Mouse (Mus musculus): ENCODE data around the gene Ptprn2. TPM values are rescaled to one million over a fixed set of nuclear protein-coding genes. Genes with fewer than 3 reads are reported as not detected.

Ptprn2 gene
- total and polyA plus RNA-seq, 3 experiments: 0.17 TPM; not detected in 2

DNA sequence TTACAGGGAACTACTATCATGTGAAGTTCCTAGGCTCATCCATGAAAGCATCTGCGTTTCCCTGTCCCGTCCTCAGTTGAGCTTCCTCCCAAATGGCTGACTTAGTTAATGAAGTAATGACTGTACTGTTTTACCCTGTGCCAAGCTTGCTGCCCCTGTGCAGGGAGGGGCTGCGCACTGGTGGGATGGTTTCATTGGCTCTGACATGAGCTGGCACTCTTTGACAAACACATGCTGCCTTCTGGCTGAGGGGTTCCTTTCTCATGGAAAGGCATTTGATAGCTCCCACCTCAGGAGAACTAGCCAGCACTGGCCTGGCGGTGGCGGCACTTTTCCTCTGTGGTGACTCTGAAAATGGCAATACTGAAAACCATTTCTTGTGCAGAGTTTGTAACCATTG is 458.4 kb downstream of the Ptprn2 start:
- Histone ChIP-seq H3K4me2 (ENCODE audit: insufficient read depth, low read depth, poor library complexity, severe bottlenecking) (no peak overlapping the region), H3K27ac (ENCODE audit: insufficient read depth, low read depth) (no peak overlapping the region), H3K36me3 (replicated peaks in 1 of 2; ENCODE audit: control insufficient read depth in 1 of 2, insufficient read depth in 1 of 2, low read length in 1 of 2) (no peaks in the 10 kb centered on the region), H3K9me3 (replicated peaks; ENCODE audit: low read length) (no peaks in the 10 kb centered on the region), H3K27me3 (replicated peaks) (peaks cover 3% of the 10 kb centered on the region), H3K4me3 (replicated peaks in 1 of 3; ENCODE audit: low read depth in 2 of 3, low read length in 2 of 3, poor library complexity in 1 of 3) (no peak overlapping the region), H3K4me1 (ENCODE audit: control insufficient read depth in 1 of 2, insufficient read depth in 2 of 2) (peaks cover 9 to 11% of the 10 kb centered on the region in 2 experiments), H3K9ac (ENCODE audit: insufficient read depth, low read depth) (no peak overlapping the region), H3K79me2 (replicated peaks; ENCODE audit: control insufficient read depth, extremely low read depth, insufficient read depth, poor library complexity, severe bottlenecking) (no peaks in the 10 kb centered on the region)
- DNase-seq (ENCODE audit: extremely low read depth): no peak
- TF ChIP-seq HCFC1 (IDR thresholded peaks at IDR 0.05; ENCODE audit: low read depth, low read length): no peak
- in situ Hi-C loops (cut with MboI; ENCODE audit: low pct_ligation_motif_present, low pct_unique_long_range_greater_than_20kb, low sequenced_read_pairs): no loop called here
- dilution Hi-C loops (cut with MboI; ENCODE audit: extremely low pct_ligation_motif_present, extremely low pct_unique_long_range_greater_than_20kb, low sequenced_read_pairs): no loop called here

DNA sequence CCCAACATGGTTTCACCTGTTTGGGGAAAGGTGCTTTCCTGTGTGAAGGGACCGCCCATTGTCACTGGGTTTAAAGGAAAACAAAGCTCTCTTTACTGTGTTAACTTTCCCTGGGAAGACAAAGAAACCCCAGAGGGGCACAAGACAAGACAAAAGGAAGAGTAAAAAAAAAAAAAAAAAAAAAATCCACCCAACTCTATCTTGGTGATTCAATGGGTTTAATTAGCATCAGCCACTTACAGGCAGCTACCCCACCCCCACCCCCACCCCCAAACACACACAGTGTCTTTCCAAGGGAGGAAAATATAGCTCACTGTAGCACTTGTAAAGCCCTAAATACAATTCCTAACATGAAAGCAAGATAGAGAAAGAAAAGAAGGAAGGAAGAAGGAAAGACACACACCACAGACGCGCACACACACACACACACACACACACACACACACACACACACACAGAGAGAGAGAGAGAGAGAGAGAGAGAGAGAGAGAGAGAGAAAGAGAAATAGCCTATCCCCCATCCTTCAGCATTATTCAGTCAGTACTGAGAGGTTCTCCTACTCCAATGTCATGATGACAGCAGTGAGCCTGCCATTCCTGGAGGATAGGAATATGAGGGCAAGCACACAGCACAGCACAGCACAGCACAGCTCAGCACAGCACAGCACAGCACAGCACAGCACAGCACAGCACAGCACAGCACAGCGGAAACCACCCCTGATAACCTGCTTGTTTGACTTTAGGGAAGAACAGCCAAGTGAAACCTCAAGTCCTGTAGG is 462.8 kb downstream of the Ptprn2 start:
- dilution Hi-C loops (cut with MboI; ENCODE audit: extremely low pct_ligation_motif_present, extremely low pct_unique_long_range_greater_than_20kb, low sequenced_read_pairs): no loop called here
- H3K27ac ChIP-seq (ENCODE audit: insufficient read depth, low read depth): no peak overlapping the region

GRCm38 (mm10) chr12:116949726-116950125 is 464.2 kb downstream of the Ptprn2 start:
- no peak overlapping the region for H3K9ac ChIP-seq (ENCODE audit: insufficient read depth, low read depth)
- in situ Hi-C loops (cut with MboI; ENCODE audit: low pct_ligation_motif_present, low pct_unique_long_range_greater_than_20kb, low sequenced_read_pairs) (no loop called here), dilution Hi-C loops (cut with MboI; ENCODE audit: extremely low pct_ligation_motif_present, extremely low pct_unique_long_range_greater_than_20kb, low sequenced_read_pairs) (no loop called here)
- H3K79me2 ChIP-seq (replicated peaks; ENCODE audit: control insufficient read depth, extremely low read depth, insufficient read depth, poor library complexity, severe bottlenecking): no peaks in the 10 kb centered on the region
- no peaks in the 10 kb centered on the region for H3K36me3 ChIP-seq (replicated peaks in 1 of 2; ENCODE audit: control insufficient read depth in 1 of 2, insufficient read depth in 1 of 2, low read length in 1 of 2)
- H3K27ac ChIP-seq (ENCODE audit: insufficient read depth, low read depth): no peak overlapping the region
- peaks cover 15% of the 10 kb centered on the region for H3K27me3 ChIP-seq (replicated peaks)
- peaks cover 9 to 11% of the 10 kb centered on the region in 2 experiments for H3K4me1 ChIP-seq (ENCODE audit: control insufficient read depth in 1 of 2, insufficient read depth in 2 of 2)
- H3K4me3 ChIP-seq (replicated peaks in 1 of 3; ENCODE audit: low read depth in 2 of 3, low read length in 2 of 3, poor library complexity in 1 of 3): no peak overlapping the region
- no peak overlapping the region for H3K4me2 ChIP-seq (ENCODE audit: insufficient read depth, low read depth, poor library complexity, severe bottlenecking)
- no peaks in the 10 kb centered on the region for H3K9me3 ChIP-seq (replicated peaks; ENCODE audit: low read length)
- TF ChIP-seq ELF1 (IDR thresholded peaks at IDR 0.05; ENCODE audit: low read depth, low read length) (no peak), EP300 (IDR thresholded peaks at IDR 0.05; ENCODE audit: low read length) (no peak), POLR2A (IDR thresholded peaks at IDR 0.05; ENCODE audit: low read depth, low read length) (no peak), NRF1 (IDR thresholded peaks at IDR 0.05; ENCODE audit: low read depth, low read length) (no peak), MXI1 (IDR thresholded peaks at IDR 0.05; ENCODE audit: low read depth, low read length) (no peak), ZNF384 (IDR thresholded peaks at IDR 0.05; ENCODE audit: low read depth, low read length) (no peak), E2F4 (IDR thresholded peaks at IDR 0.05; ENCODE audit: insufficient replicate concordance, low read depth, low read length) (no peak), SMC3 (IDR thresholded peaks at IDR 0.05; ENCODE audit: low read depth, low read length) (no peak), USF1 (IDR thresholded peaks at IDR 0.05; ENCODE audit: low read depth, low read length) (no peak)
- no peak for DNase-seq (ENCODE audit: extremely low read depth)

More for the DNA sequence above, 462.8 kb downstream of the Ptprn2 start:
- Histone ChIP-seq H3K36me3 (replicated peaks in 1 of 2; ENCODE audit: control insufficient read depth in 1 of 2, insufficient read depth in 1 of 2, low read length in 1 of 2) (no peaks in the 10 kb centered on the region), H3K27me3 (replicated peaks) (peaks cover 8% of the 10 kb centered on the region), H3K9me3 (replicated peaks; ENCODE audit: low read length) (no peaks in the 10 kb centered on the region), H3K4me2 (ENCODE audit: insufficient read depth, low read depth, poor library complexity, severe bottlenecking) (no peak overlapping the region), H3K9ac (ENCODE audit: insufficient read depth, low read depth) (no peak overlapping the region), H3K4me3 (replicated peaks in 1 of 3; ENCODE audit: low read depth in 2 of 3, low read length in 2 of 3, poor library complexity in 1 of 3) (no peak overlapping the region), H3K79me2 (replicated peaks; ENCODE audit: control insufficient read depth, extremely low read depth, insufficient read depth, poor library complexity, severe bottlenecking) (no peaks in the 10 kb centered on the region), H3K4me1 (ENCODE audit: control insufficient read depth in 1 of 2, insufficient read depth in 2 of 2) (peaks cover 9 to 11% of the 10 kb centered on the region in 2 experiments)
- in situ Hi-C loops (cut with MboI; ENCODE audit: low pct_ligation_motif_present, low pct_unique_long_range_greater_than_20kb, low sequenced_read_pairs): no loop called here
- DNase-seq (ENCODE audit: extremely low read depth): no peak
- TF ChIP-seq EP300 (IDR thresholded peaks at IDR 0.05; ENCODE audit: low read length) (no peak), ZMIZ1 (IDR thresholded peaks at IDR 0.05; ENCODE audit: low read depth, low read length) (no peak), UBTF (IDR thresholded peaks at IDR 0.05; ENCODE audit: low read depth, low read length) (no peak), JUN (IDR thresholded peaks at IDR 0.05; ENCODE audit: insufficient read depth, low read depth, low read length) (no peak)
